Mouse (Mus musculus) lung, adult 18-20 months (tissue): ENCODE data around the gene Gbp8.
"Not testable (repeated sequence)": the region's sequence is repeated elsewhere in the genome, so short reads cannot be mapped to it uniquely, and the experiment has no call there.

ENCODE experiments used
- DNase-seq, 2 experiments: peaks; one replicate each; pipeline ENCODE4 v3.0.0; 2022; ENCODE audit warnings: mixed read lengths in 2 of 2

Gene Gbp8

DNA sequence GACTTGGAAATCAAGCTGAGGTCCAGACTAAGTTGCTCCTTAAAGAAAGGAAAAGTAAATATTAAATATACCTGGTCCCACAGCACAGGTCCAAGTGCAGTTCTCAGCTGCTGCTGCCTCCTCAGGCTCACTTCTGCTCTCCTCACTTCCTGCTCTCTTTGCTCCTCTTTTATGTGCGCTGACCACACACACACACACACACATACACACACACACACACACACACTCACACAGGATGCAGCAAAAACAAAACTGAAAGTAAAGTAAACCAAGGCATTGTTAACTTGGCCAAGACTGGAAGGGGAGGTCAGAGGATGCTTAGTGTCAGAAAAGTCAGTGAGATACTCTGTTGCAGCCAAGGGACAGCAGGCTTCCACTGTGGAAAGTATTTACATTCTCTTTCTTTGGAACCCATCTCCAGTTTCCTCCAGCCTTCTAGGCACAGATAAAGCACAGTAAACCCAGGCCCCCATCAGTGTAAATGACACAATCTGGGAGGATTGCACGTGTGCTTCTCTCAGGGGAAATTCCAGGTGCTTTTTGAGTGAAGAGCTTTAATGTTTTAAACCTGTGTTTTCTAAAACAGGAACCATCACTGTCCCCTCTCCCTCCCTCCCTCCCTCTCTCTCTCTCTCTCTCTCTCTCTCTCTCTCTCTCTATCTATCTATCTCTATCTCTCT lies at the start of gene Gbp8, which contains the start of the genes Gbp9 and Gbp4:
Gene Gbp8 (minus strand): TSS at position 132 of the 680 bp plus-strand sequence.
Gene Gbp9 (minus strand): TSS at position 131 of the 680 bp plus-strand sequence.
Gene Gbp4 (minus strand): TSS at position 178 of the 680 bp plus-strand sequence.
- DNase-seq, result peak; percentile 36 to 43

DNA sequence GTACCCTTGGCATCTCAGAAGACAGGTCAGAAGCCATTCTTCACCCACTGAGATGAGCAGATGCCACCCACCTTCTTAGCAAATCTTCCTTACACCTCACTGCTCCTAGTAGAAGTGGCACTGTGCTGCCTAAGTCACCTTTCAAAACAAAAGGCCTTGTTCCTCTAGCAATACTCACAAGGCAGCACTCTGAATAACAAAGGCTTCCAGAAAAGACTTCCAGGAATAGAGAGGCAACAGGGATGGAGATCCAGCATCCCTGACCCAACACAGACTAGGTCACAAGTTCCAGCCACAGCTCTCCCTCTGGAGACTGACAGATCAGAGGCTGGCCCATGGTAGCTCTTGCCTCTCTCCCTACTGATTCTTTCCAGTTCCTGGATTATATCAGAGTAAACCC lies 42.1 kb upstream of the Gbp8 start:
- no peak for DNase-seq

DNA sequence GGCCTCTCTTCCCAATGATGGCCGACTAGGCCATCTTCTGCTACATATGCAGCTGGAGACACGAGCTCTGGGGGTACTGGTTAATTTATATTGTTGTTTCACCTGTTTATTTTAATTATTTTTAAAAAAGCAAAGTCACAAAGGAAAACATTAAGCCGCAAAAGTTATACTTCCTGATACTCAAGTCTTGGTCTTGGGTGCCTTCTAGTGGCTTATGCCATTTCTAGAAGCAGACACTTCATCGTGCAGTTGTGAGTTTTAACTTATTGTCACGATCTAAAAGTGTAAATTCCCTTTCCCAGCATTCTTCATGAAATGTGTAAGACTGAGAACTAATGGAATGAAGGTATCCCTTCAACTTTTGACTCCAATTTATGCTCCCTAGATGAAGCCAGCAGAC lies 17.2 kb upstream of the Gbp8 start:
- DNase-seq, result no peak

DNA sequence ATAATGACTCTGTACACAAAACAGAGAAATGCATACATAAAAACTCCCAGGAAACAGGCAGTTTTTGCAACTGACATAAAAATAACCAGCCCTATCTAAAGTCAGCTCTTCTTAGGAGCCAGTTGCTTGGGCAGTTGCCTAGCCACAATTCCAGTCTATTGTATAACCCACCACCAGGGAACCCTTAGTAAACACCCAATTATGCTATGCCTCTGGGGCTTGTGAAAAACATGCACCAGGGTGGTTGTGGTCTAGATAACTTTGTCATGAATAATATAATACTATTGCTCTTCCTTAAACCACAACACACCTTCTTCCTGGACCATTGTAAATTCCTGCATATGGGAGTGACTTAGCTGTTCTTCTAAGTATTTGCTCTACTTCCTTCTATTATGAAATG lies 14.7 kb upstream of the Gbp8 start:
- no peak for DNase-seq

DNA sequence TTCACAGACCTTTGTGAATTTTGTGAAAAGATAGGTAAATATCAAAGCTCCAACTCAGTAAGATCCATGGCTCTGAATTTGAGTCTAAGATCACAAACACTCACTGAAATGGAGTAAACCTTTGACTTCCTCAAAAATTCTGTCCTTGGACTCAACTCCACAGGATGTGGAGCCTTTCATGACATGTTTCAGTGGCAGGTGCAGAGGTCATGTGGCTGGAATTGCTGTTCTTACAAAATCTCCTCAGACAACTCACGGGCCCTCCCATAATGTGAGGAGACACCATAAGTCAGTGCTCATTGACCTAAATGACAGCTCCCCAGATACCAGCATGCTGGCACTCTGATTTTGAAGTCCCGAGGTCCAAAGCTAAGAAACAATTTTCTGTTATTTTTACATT lies 8.7 kb upstream of the Gbp8 start:
- DNase-seq, result not testable (repeated sequence)

DNA sequence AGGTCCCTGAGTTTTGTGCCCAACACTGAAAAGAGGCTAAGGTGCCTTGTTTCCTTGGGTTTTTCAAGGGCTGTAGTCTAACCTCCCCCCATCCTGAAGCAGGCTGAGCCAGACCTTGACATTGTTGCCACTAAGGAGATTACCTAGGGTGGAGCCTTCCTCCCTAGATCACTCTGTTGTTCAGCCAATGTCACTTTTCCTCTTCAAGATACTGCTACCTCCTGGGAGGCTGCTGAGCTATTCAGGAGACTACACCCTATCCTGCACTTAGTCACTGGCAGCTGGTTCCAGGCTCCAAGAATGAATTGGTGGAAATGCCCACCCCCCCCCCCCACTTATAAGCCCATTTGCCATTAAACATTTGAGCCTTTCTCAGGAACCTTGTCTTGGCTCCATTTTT lies 7.1 kb upstream of the Gbp8 start:
- peak; percentile 22 to 31 for DNase-seq

DNA sequence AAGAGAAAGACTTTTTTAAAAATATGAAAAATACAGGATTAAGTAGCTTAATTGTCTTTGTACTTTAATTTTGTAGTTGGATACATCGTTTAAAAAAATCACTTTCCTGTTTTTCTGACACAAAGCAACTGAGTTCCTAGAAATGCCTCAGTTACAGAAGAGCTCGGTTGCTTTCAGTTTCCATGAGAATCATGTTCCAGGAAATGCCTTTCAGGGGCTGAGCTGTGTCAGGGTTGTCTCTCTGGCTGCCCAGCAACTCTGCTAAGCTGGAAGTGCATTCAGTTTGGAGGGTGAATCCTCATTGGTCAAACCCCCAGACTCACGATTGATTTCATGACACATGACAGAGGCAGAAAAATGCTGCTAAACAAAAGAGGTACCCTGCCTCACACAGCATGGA lies 6.4 kb upstream of the Gbp8 start:
- peak in 1 of 2 experiments; percentile 27 for DNase-seq

DNA sequence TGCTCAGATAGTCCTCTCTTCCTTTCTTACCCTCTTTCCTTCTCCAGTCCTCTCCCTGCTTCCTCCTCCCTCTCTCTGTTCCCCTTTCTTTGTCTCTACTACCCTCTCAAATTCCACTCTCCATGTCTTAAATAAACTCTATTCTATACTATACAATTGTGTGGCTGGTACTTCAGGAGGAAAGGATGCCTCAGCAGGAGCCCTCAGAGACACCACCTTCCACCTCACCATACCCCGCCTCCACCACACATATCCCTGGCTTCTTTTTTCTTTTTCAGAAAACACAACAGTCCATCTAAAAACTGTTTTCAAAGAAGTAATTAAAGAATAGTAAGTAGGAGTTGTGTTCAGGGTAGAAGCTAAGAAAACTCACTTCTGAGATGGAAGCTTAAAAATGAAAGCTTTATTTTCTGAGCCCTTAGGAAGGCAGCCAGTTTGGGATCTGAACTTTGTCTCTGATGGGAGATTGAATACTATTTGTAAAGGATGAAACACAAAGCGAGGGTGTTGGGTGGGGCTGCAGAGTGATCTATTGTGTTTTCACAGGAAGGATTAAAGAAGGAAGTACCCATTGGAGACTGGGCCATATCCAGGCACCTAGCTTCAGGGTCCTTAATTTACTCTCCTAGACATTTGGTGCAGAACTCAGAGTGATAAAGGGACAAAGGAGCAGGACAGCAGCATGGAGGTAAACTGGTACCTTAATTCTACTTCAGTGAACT lies 910 bp upstream of the Gbp8 start:
- DNase-seq, result not testable (repeated sequence)

DNA sequence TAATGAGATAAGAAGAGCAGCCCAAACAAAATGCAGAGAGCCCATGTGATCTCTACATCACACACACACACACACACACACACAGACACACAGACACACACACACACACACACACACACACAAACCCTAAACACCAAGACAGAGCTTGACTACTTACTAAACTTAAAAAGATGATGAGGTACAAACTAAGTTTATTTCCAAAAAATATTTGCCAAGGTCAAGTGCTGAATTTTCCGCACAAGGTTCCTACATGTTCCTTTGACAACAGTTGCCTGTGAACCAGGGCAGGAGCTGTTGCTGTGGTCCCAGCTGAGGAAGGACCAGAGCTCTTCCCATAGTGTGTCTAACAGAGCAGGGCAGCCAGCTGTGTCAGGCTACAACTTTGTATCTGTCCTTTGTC lies 434 bp downstream of the Gbp8 start:
- DNase-seq, result no peak

DNA sequence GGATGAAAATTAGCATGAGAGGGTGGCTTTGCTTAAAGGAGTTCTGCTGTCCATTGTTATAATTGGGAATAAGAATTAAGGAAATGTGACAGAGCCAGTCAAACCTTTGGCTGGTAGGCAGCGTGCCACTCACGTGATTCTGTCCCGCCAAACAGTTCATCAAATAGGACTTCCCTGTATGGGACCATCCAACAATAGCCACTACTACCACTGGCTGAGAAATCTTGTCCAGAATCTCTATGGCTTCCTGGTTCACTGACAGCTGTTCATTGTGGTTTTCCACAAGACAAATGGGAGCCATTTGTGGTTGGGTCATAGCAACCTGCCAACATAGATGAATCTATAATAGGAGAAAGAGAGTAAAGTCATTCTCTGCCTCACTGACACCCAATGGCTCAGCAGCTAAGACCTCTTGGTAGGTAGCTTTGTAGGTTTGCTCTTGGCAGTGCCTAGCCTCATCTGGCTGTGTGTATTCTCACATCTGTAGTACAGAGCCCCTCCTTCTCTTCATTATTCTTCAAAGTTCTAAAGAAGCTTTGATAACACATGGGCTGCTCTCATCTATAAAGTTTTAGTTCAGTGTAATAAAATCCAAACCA lies 2.5 kb downstream of the Gbp8 start:
- DNase-seq, result peak; percentile 16 to 35

DNA sequence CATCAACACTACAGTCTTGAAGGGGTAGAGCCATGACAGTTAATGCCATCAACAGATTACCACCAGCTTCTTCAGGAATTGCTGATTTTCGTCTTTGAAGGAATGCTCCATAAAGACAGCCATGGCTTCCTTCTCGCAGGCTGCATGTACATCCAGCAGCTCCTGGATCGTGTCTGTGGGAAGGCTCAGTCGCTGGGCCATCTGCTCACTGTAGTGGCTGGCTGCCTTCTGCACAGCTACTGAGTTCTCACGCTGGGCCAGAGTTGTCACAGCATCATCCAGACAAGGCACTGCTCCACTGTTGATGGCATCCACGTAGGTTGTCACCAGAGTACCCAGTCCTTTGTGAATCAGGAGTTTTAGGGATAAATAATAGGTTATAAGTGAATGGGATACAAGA lies 17.6 kb downstream of the Gbp8 start:
- DNase-seq, result not testable (repeated sequence)

DNA sequence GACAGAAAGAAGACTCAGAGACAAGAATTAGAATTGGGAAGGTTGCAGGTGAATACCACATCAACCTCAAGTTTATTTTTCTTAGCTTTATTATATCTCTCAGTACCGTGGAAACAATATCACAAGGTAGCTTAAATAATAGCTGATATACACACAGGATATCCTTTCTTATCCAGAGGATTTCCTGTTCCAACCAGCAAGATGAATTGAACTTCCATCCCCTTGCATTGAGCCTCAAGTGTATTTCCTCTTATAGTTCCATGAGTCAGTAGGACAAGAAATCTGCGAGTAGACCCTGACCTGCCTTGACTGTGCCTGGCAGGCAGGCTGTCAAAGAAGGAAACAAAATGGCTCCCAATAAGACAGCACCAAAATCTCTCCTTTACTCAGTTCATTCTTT lies 23.6 kb downstream of the Gbp8 start:
- no peak for DNase-seq

DNA sequence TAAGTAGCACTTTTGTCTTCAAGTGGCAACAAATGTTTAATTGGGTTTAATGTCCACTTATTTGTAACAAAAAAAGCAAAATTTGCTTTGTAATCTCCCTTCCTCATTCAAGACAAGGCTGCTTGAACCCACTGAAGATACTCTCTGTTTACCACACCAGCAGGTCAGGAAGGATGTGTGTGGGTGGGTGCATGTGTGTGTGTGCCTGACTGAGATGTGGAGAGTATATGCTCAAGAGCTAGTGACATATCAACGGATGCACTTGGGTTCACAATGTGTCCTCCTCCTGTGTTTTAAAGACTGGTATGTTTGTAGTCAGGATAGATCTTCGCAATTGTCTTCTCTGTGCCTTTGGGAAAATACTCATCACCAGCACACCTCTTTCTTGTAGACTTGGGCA lies 24.6 kb downstream of the Gbp8 start:
- DNase-seq, result no peak

DNA sequence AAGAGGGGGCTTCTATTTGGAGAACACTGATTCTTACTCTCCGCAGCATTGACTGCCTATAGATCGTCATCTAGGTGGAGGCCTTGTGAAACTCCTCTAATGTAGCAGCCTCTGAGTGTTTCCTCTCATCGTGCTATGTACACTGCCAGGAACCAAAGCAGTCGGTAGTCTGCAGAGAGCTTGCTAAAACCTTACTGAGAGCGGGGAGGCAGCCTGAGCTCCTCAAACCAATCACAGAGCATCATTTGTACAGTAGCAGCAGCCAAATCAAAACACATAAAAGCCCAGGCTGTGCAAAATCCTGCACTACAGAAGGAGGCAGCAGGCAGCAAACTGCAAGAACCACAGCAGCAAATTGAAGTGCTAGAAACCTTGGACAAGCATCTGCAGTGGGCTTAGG lies 25.7 kb downstream of the Gbp8 start:
- DNase-seq, result no peak

DNA sequence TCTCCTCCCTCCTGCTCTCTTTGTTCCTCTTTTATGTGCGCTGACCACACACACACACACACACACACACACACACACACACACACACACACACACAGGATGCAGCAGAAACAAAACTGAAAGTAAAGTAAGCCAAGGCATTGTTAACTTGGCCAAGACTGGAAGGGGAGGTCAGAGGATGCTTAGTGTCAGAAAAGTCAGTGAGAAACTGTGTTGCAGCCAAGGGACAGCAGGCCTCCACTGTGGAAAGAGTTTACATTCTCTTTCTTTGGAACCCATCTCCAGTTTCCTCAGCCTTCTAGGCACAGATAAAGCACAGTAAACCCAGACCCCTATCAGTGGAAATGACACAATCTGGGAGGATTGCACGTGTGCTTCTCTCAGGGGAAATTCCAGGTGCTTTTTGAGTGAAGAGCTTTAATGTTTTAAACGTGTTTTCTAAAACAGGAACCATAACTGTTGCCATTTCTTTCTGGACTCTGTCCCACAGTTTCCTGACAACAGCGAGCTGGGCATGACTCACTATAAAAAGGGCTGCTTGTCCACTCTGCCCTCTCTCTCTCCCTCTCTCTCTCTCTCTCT lies 29.0 kb downstream of the Gbp8 start:
- peak; percentile 69 to 70 for DNase-seq

DNA sequence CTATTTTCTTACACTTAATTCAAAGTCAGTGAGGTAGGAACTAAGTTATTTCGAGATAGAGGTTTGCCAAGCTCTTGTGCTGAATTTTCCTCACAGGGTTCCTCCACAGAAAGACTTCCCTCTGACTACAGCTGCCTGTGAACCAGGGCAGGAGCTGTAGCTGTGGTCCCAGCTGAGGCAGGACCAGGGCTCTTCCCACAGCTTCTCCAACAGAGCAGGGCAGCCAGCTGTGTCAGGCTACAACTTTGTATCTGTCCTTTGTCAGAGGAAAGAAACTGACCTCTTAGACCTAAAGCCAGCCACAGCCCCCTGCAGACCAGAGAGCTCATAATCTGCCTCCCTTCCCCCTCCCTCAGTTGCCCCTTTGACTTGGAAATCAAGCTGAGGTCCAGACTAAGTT lies 29.6 kb downstream of the Gbp8 start:
- not testable (repeated sequence) for DNase-seq

DNA sequence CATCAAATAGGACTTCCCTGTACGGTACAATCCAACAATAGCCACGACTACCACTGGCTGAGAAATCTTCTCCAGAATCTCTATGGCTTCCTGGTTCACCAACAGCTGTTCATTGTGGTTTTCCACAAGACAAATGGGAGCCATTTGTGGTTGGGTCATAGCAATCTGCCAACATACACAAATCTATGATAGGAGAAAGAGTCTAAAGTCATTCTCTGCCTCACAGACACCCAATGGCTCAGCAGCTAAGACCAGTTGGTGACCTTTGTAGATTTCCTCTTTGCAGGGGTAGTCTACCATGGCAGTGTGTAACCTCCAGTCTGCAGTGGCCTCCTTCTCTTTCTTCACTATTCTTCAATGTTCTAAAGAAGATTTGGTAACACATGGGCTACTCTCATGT lies 33.7 kb downstream of the Gbp8 start:
- not testable (repeated sequence) for DNase-seq

DNA sequence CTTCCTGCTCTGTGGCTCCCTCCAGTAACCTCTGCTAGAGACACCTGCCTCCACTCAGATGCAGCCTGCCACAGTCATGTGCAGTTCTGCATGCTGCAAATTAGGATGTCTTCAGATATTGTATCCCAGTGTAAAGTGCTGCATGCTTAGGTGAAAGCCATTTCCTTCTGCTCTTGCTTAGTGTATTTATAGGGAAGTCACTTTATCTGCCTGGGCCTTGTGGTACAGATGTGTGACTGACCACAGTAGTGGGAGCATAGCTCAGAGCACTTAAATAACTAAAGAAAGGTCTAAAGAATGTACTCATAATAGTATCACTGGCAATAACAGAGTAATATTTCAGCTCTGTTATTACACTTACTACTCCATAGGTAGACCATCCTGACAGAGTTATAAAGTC lies 57.4 kb downstream of the Gbp8 start:
- DNase-seq, result no peak

DNA sequence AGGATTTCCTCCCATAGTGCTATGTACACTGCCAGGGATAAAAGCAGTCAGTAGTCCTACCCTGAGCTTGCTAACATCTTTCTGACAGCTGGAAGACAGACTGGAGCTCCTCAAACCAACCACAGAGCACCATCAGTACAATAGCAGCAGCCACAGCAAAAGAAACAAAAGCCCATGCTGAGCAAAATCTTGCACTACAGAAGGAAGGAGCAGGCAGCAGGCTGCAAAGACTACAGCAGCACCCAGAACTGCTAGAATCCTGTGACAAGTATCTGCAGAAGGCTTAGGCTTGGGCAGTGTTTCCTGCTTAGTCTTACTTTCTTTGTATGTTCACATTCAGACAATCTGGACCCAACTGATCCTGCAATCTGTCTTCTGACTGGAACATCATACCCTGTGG lies 71.0 kb downstream of the Gbp8 start:
- DNase-seq, result not testable (repeated sequence)

DNA sequence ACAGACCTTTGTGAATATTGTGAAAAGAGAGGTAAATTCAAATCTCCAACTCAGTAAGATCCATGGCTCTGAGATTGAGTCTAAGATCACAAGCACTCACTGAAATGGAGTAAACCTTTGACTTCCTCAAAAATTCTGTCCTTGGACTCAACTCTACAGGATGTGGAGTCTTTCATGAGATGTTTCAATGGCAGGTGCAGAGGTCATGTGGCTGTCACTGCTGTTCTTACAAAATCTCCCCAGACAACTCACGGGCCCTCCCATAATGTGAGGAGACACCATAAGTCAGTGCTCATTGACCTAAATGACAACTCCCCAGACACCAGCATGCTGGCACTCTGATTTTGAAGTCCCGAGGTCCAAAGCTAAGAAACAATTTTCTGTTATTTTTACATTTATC lies 74.9 kb downstream of the Gbp8 start:
- DNase-seq, result not testable (repeated sequence)

DNA sequence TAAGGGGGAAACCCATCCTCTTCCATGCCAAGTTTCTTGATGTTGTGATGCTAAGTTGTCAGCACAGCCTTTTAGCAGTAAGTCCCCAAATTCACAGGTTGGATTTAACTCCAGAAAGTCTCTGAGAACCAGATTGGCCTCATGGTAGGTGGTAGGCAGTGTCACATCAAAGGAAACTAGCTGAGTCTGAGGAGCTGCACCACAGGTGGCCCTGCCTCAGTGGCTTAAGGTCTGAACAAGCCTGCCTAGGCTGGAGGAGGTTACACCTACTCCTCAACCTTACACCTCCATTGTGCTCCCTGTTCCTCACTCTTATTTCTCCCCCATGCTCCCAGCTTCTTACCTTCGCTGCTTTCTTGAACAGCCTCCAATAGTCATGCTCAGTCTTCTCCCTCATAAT lies 76.0 kb downstream of the Gbp8 start:
- no peak for DNase-seq

DNA sequence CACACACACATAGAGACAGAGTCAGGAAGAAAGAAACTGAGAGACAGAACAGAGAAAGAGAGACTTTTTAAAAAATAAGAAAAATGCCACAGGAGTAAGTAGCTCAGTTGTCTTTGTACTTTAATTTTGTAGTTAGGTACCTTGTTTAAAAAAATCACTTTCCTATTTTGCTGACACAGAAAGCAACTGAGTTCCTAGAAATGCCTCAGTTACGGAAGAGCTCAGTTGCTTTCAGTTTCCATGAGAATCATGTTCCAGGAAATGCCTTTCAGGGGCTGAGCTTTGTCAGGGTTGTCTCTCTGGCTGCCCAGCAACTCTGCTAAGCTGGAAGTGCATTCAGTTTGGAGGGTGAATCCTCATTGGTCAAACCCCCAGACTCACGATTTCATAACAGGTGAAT lies 76.9 kb downstream of the Gbp8 start:
- not testable (repeated sequence) for DNase-seq

DNA sequence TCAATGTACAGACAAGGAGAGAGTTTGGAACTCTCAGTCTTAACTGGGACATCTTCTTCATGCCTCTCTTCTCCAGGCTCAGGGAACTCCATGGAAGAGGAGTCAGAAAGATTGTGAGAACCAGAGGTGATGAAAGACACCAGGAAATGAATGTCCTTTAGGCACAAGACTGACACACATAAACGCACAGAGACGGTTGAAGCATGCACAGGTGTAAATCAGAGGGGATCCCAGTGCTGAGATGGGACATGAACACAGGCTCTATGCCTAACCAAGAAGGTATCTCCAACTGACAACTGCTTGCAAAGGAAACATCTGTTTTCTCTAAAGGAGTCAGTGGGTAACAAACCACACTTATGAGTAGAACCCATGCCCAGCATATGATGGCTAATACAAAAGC lies 79.1 kb downstream of the Gbp8 start:
- no peak for DNase-seq

DNA sequence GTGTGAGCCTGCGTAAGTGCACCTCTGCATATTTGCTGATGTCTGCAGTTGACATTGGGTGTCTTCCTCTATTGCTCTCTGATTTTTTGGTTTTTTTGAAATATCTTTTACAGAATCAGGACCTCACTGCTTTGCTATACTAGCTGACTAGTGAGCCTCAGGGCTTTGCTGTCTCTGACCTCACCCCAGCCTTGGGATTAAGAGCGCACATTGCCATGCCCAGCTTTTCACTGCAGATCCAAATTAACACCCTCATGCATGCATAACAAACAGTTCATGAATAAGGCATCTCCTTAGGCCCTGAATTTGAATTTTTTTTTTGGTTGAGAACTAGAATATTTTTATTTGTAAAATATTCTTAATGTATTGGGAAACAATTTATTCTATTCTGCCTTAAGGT lies 84.1 kb downstream of the Gbp8 start:
- no peak for DNase-seq
